Mouse (Mus musculus): Measurements from ENCODE around the gene Bag5. TPM values are rescaled to one million over a fixed set of nuclear protein-coding genes. Genes with fewer than 3 reads are reported as not detected.
"Not testable (repeated sequence)": the region's sequence is repeated elsewhere in the genome, so short reads cannot be mapped to it uniquely, and the experiment has no call there.

Bag5 gene
- polyA plus RNA-seq, 1 experiment, result 49.6 TPM

DNA sequence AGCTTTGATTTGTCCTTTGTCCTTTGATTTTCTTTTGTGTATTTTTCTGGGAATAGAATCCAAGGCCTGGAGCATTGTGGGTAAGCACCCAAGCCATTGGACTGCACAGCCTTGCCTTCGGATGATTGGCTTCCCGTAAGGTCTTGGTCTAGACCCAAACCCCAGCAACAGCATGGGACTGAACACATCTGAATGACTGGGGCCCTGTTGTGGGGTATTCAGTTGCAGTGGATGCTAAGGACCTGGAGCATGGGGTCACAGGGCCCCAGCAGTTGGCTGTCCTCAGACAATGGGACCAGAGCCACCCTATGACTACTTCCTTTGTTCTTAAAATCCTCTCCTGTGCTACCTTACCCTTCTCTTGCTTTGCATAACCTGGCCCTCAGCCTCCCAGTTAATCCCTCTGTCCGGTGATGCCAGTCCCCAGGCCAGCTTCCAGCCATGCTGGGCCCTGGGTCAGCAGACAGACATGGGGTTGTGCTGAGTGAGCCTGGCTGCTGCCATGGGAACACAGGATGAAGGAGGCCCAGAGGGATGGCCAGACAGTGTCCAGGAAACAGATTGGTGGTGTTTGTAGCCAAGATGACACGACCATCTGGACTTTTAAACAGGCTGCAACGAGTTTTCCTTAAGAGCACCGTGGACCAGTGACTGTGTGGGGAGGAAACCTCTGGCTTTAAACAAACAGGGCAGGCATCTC is 11.7 kb upstream of the Bag5 start:
- TF ChIP-seq POLR2A (IDR thresholded peaks at IDR 0.05; ENCODE audit: extremely low read depth, insufficient read depth, low read length), result no peak
- no peak for TF ChIP-seq CTCF (IDR thresholded peaks at IDR 0.05; ENCODE audit: extremely low read depth, insufficient read depth, low read length)
- H3K4me3 ChIP-seq (ENCODE audit: insufficient read depth, low read length), result no peak overlapping the region
- peaks cover 7% of the 10 kb centered on the region for H3K4me1 ChIP-seq (ENCODE audit: control insufficient read depth, insufficient read depth, low read length)
- peak overlapping the region; percentile 20 for H3K27ac ChIP-seq (ENCODE audit: insufficient read depth, low read length)

GRCm38 (mm10) chr12:111722654-111723053 is 9.6 kb upstream of the Bag5 start:
- H3K4me1 ChIP-seq (ENCODE audit: control insufficient read depth, insufficient read depth, low read length), result peaks cover 9% of the 10 kb centered on the region
- no peak overlapping the region for H3K27ac ChIP-seq (ENCODE audit: insufficient read depth, low read length)
- TF ChIP-seq POLR2A (IDR thresholded peaks at IDR 0.05; ENCODE audit: extremely low read depth, insufficient read depth, low read length) (no peak), CTCF (IDR thresholded peaks at IDR 0.05; ENCODE audit: extremely low read depth, insufficient read depth, low read length) (peak; percentile 63)
- H3K4me3 ChIP-seq (ENCODE audit: insufficient read depth, low read length), result no peak overlapping the region

- Histone ChIP-seq H3K4me3 (ENCODE audit: insufficient read depth, low read length) (no peak overlapping the region), H3K27ac (ENCODE audit: insufficient read depth, low read length) (no peak overlapping the region), H3K4me1 (ENCODE audit: control insufficient read depth, insufficient read depth, low read length) (peaks cover 6% of the 10 kb centered on the region)
- TF ChIP-seq POLR2A (IDR thresholded peaks at IDR 0.05; ENCODE audit: extremely low read depth, insufficient read depth, low read length) (no peak), CTCF (IDR thresholded peaks at IDR 0.05; ENCODE audit: extremely low read depth, insufficient read depth, low read length) (no peak)
These were observed 7.2 kb upstream of the Bag5 start for GRCm38 (mm10) chr12:111720222-111720621.

DNA sequence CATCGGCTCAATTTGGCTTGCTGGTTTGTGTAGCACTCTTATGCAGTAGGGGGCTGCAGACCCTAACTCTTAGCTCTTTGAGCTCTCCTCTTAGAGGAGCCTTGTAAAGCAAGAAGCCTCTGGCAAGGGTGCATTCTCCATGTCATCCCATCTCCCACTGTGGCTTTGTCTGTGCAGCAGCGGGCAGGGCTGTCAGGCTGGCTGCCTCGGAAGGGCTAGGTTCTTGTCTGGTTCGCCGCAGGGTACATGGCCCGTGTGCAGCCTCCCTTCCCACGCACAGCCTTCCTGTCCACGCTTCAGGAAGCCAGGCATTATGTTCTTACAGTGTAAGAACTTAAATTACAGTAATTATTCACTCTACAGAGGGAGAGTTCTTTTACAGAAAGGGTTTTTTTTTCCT is 5.6 kb upstream of the Bag5 start:
- H3K4me1 ChIP-seq (ENCODE audit: control insufficient read depth, insufficient read depth, low read length), result peaks cover 6% of the 10 kb centered on the region
- no peak overlapping the region for H3K4me3 ChIP-seq (ENCODE audit: insufficient read depth, low read length)
- peak overlapping the region; percentile 49; the same call in 1 of the 2 replicates for H3K27ac ChIP-seq (ENCODE audit: insufficient read depth, low read length)
- TF ChIP-seq CTCF (IDR thresholded peaks at IDR 0.05; ENCODE audit: extremely low read depth, insufficient read depth, low read length) (no peak), POLR2A (IDR thresholded peaks at IDR 0.05; ENCODE audit: extremely low read depth, insufficient read depth, low read length) (no peak)

DNA sequence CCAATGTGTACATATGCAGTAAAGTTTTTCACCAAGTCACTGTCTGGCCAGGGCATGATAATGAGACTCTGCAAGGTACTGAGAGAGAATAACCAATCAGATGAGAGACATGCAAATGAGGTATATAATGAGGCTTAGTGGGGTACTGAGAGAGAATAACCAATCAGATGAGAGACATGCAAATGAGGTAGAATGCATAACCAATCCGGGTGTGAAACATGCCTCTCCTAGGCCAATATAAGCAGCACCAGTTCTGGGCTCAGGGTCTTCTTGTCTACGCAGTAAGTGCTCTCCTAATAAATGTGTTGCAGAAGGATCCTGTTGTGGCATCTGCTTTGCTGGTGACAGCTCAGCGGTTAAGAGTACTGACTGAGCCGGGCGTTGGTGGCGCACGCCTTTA is 3.4 kb upstream of the Bag5 start:
- Histone ChIP-seq H3K4me1 (ENCODE audit: control insufficient read depth, insufficient read depth, low read length) (peaks cover 9% of the 10 kb centered on the region), H3K4me3 (ENCODE audit: insufficient read depth, low read length) (no peak overlapping the region), H3K27ac (ENCODE audit: insufficient read depth, low read length) (no peak overlapping the region)
- no peak for TF ChIP-seq CTCF (IDR thresholded peaks at IDR 0.05; ENCODE audit: extremely low read depth, insufficient read depth, low read length)
- no peak for TF ChIP-seq POLR2A (IDR thresholded peaks at IDR 0.05; ENCODE audit: extremely low read depth, insufficient read depth, low read length)

DNA sequence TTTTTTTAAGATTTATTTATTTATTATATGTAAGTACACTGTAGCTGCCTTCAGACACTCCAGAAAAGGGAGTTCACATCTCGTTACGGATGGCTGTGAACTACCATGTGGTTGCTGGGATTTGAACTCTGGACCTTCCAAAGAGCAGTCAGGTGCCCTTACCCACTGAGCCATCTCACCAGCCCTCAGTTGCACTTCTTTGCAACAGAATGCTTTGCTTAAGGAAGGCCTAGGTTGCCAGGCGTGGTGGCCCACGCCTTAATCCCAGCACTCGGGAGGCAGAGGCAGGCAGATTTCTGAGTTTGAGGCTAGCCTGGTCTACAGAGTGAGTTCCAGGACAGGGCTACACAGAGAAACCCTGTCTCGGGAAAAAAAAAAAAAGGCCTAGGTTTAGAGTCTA is 823 bp upstream of the Bag5 start:
- not testable (repeated sequence) for H3K27ac ChIP-seq (ENCODE audit: insufficient read depth, low read length); H3K4me1 ChIP-seq (ENCODE audit: control insufficient read depth, insufficient read depth, low read length)
- H3K4me3 ChIP-seq (ENCODE audit: insufficient read depth, low read length), result peak overlapping the region; percentile 70; the same call in 1 of the 2 replicates

- H3K4me3 ChIP-seq (ENCODE audit: insufficient read depth, low read length), result peak overlapping the region; percentile 70
- H3K4me1 ChIP-seq (ENCODE audit: control insufficient read depth, insufficient read depth, low read length), result peaks cover 9% of the 10 kb centered on the region; the same call in 1 of the 2 replicates
- peak overlapping the region; percentile 48 for H3K27ac ChIP-seq (ENCODE audit: insufficient read depth, low read length)
- TF ChIP-seq POLR2A (IDR thresholded peaks at IDR 0.05; ENCODE audit: extremely low read depth, insufficient read depth, low read length) (no peak), CTCF (IDR thresholded peaks at IDR 0.05; ENCODE audit: extremely low read depth, insufficient read depth, low read length) (no peak)
These were observed 581 bp downstream of the Bag5 start for GRCm38 (mm10) chr12:111712476-111712875.

- Histone ChIP-seq H3K4me3 (ENCODE audit: insufficient read depth, low read length) (no peak overlapping the region), H3K4me1 (ENCODE audit: control insufficient read depth, insufficient read depth, low read length) (peaks cover 9% of the 10 kb centered on the region; the same call in 1 of the 2 replicates), H3K27ac (ENCODE audit: insufficient read depth, low read length) (no peak overlapping the region)
- TF ChIP-seq POLR2A (IDR thresholded peaks at IDR 0.05; ENCODE audit: extremely low read depth, insufficient read depth, low read length), result no peak
- TF ChIP-seq CTCF (IDR thresholded peaks at IDR 0.05; ENCODE audit: extremely low read depth, insufficient read depth, low read length), result no peak
These were observed 3.0 kb downstream of the Bag5 start for GRCm38 (mm10) chr12:111710091-111710490.

- no peak for TF ChIP-seq CTCF (IDR thresholded peaks at IDR 0.05; ENCODE audit: extremely low read depth, insufficient read depth, low read length)
- TF ChIP-seq POLR2A (IDR thresholded peaks at IDR 0.05; ENCODE audit: extremely low read depth, insufficient read depth, low read length), result no peak
- Histone ChIP-seq H3K27ac (ENCODE audit: insufficient read depth, low read length) (no peak overlapping the region), H3K4me1 (ENCODE audit: control insufficient read depth, insufficient read depth, low read length) (peaks cover 11% of the 10 kb centered on the region), H3K4me3 (ENCODE audit: insufficient read depth, low read length) (no peak overlapping the region)
These were observed 4.9 kb downstream of the Bag5 start for GRCm38 (mm10) chr12:111708181-111708580.

DNA sequence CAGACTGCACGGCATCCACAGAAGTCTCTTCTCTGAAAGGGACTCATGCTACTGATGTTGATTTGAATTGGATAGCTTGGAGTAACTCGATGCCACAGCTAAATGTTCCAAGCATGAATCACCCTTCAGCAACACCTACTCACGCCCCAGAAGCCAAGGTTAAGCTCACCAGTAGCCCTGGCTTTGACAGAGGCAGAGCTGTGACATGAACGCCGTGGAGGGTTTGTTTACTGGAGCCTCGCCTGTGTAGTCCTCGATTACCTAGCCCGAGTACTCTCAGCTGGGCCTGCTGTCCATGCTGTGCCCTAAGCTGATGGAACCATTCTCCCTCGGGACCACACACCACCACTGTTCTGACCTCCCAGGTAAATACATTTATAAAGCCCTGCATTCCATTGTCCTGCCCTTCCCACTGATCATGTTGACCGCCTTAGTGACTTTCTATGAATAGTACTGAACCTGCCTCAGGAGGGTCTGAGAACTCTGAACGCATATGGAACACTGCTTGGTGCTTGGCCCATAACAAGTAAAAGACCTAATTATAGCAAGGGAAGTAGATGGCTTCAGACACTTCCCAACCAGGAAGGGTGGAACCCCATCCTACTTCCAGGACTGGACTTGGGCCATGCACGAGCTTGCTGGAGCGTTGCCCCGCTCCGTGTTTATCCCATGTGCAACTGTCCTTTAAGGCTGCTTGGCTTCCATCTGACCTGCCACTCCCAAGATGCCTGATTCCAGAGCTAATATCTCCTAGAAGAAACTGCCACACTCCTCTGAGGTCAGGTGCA is 7.7 kb downstream of the Bag5 start:
- Histone ChIP-seq H3K4me1 (ENCODE audit: control insufficient read depth, insufficient read depth, low read length) (peaks cover 10% of the 10 kb centered on the region), H3K27ac (ENCODE audit: insufficient read depth, low read length) (peak overlapping the region; percentile 32), H3K4me3 (ENCODE audit: insufficient read depth, low read length) (no peak overlapping the region)
- TF ChIP-seq POLR2A (IDR thresholded peaks at IDR 0.05; ENCODE audit: extremely low read depth, insufficient read depth, low read length) (no peak), CTCF (IDR thresholded peaks at IDR 0.05; ENCODE audit: extremely low read depth, insufficient read depth, low read length) (no peak)

Measured in cortical plate, adult 2 months (tissue).